Mouse (Mus musculus): ENCODE measurements around the gene Cyp1b1.

DNA sequence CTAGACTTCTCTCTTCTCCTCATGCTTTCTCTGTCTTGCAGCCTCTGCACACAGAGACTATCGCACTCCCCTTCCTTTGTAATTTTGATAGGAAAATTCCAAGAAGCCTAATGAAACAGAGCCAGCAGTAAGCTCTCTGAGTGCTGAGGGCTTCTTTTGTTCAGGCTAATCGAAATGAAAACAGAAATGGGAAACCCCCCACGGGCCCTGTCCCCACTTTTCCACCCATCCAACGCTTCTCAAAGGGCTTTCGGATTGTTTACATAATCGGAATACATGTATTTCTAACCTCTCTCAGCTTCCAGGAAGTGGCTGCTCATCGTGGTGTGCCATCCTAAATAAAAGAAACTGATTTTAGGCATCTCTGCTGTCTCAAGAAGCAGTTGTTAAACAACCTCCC is 6.7 kb downstream of the Cyp1b1 start:
- no peak for TF ChIP-seq POLR2A (IDR thresholded peaks at IDR 0.05; ENCODE audit: low read depth, low read length)
- no peak for TF ChIP-seq CTCF (IDR thresholded peaks at IDR 0.05; ENCODE audit: extremely low read depth, insufficient read depth, insufficient read length, insufficient replicate concordance)
